Mouse (Mus musculus): ENCODE data around the gene Taok2. TPM values are rescaled to one million over a fixed set of nuclear protein-coding genes. Genes with fewer than 3 reads are reported as not detected.

The Taok2 gene
- polyA plus RNA-seq, 1 experiment, result 262 TPM

GRCm38 (mm10) chr7:126817595-126817994 lies 66.9 kb downstream of the Taok2 start:
- TF ChIP-seq GATA1 (IDR thresholded peaks at IDR 0.05; ENCODE audit: low read length), result no peak

DNA sequence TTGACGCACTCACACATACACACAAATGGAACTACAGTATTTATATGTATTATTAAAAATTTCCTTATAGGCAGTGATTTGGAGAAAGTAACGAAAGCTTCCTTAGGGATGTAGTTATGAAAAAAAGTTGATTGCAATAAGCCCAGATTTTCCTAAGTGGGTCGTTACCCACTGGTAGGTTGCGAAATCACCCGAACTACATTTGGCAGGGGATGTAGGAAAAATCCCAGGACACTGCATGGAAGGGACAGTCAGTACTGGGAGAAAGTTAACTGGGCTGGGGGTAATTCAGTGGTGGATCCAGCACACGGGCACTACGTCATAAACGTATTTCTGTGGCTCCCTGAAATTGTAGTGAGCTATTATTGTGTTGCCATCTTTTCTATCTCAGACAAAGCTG lies 68.0 kb downstream of the Taok2 start:
- TF ChIP-seq GATA1 (IDR thresholded peaks at IDR 0.05; ENCODE audit: low read length), result no peak

DNA sequence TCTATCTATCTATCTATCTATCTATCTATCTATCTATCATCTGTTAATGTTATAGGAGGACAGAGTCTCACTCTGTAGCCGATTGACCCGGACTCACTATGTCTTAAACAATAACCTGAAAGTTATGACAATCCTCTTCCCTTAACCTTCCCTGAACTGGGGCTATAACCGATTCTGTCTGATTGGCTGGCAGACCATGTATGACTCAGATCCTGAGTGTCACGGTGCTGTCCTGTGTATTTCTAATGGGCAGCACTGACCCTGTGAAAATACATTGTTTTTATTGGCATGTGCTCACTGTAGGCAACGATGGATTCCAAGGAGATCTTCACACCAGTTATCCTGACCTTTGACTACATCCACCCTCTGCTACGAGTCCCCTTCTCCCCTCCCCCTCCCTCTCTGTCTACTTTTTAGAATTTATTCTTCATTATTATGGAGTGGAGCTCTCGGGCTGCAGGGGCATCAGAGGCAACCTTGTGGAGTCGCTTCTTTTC lies 68.7 kb downstream of the Taok2 start:
- TF ChIP-seq GATA1 (IDR thresholded peaks at IDR 0.05; ENCODE audit: low read length), result no peak

Other genes starting within 250 kb of the Taok2 start
- gene Sgf29, start 235.4 kb downstream of the Taok2 start, polyA plus RNA-seq (2012), result 68.8 and 176 TPM in 2 replicates
- not detected in 2 replicates for gene Sult1a1, start 208.3 kb downstream of the Taok2 start, polyA plus RNA-seq (2012)
- gene Bola2, start 189.3 kb downstream of the Taok2 start, polyA plus RNA-seq (2012), result 143 and 256 TPM in 2 replicates
- gene Slx1b, start 188.9 kb downstream of the Taok2 start, polyA plus RNA-seq (2012), result 3.4 and 8.5 TPM in 2 replicates
- gene Coro1a, start 176.9 kb downstream of the Taok2 start, polyA plus RNA-seq (2012), result 13.7 TPM in 2 replicates
- gene Mapk3, start 125.1 kb downstream of the Taok2 start, polyA plus RNA-seq (2012), result 35.7 and 44.2 TPM in 2 replicates
- gene Gdpd3, start 118.4 kb downstream of the Taok2 start, polyA plus RNA-seq (2012), result 3.3 and 3.7 TPM in 2 replicates
- 29.3 and 38.2 TPM in 2 replicates for gene Ypel3, start 107.7 kb downstream of the Taok2 start, polyA plus RNA-seq (2012)
- gene Tbx6, start 103.2 kb downstream of the Taok2 start, polyA plus RNA-seq (2012), result 0.23 and 0.55 TPM in 2 replicates
- 185 and 249 TPM in 2 replicates for gene Ppp4c, start 92.2 kb downstream of the Taok2 start, polyA plus RNA-seq (2012)
- gene Fam57b, start 87.0 kb downstream of the Taok2 start, polyA plus RNA-seq (2012), result 0.35 and 0.56 TPM in 2 replicates
- not detected in 2 replicates for gene 4930451I11Rik, start 53.1 kb downstream of the Taok2 start, polyA plus RNA-seq (2012)
- gene Doc2a, start 37.3 kb downstream of the Taok2 start, polyA plus RNA-seq (2012), result not detected in 2 replicates
- 312 and 358 TPM in 2 replicates for gene Hirip3, start 22.7 kb downstream of the Taok2 start, polyA plus RNA-seq (2012)
- 1,199 and 1,504 TPM in 2 replicates for gene Ino80e, start 22.3 kb downstream of the Taok2 start, polyA plus RNA-seq (2012)
- gene Tmem219, start 38.2 kb upstream of the Taok2 start, polyA plus RNA-seq (2012), result 54.6 and 89.1 TPM in 2 replicates
- gene Kctd13, start 44.2 kb upstream of the Taok2 start, polyA plus RNA-seq (2012), result 27.6 and 38.3 TPM in 2 replicates
- gene Asphd1, start 64.9 kb upstream of the Taok2 start, polyA plus RNA-seq (2012), result not detected in 2 replicates
- gene Sez6l2, start 65.9 kb upstream of the Taok2 start, polyA plus RNA-seq (2012), result 0.59 and 0.93 TPM in 2 replicates
- 94.7 and 114 TPM in 2 replicates for gene Cdipt, start 91.2 kb upstream of the Taok2 start, polyA plus RNA-seq (2012)
- gene Cdiptos, start 91.4 kb upstream of the Taok2 start, polyA plus RNA-seq (2012), result 0.04 and 0.16 TPM in 2 replicates
- gene Mvp, start 129.9 kb upstream of the Taok2 start, polyA plus RNA-seq (2012), result 18.3 and 22.4 TPM in 2 replicates
- 4.9 and 12.5 TPM in 2 replicates for gene Pagr1b, start 131.8 kb upstream of the Taok2 start, polyA plus RNA-seq (2012)
- 31.1 and 76.8 TPM in 2 replicates for gene Pagr1a, start 132.6 kb upstream of the Taok2 start, polyA plus RNA-seq (2012)
- 145 and 228 TPM in 2 replicates for gene Gm42742, start 136.4 kb upstream of the Taok2 start, polyA plus RNA-seq (2012)
- 0.53 and 1.9 TPM in 2 replicates for gene Prrt2, start 136.5 kb upstream of the Taok2 start, polyA plus RNA-seq (2012)
- 820 and 1,081 TPM in 2 replicates for gene Maz, start 142.3 kb upstream of the Taok2 start, polyA plus RNA-seq (2012)
- gene Kif22, start 157.8 kb upstream of the Taok2 start, polyA plus RNA-seq (2012), result 45.3 and 56.9 TPM in 2 replicates
- gene Zg16, start 202.6 kb upstream of the Taok2 start, polyA plus RNA-seq (2012), result not detected in 2 replicates
- 197 and 223 TPM in 2 replicates for gene AI467606, start 206.7 kb upstream of the Taok2 start, polyA plus RNA-seq (2012)
- 0.98 and 2.0 TPM in 2 replicates for gene Qprt, start 237.5 kb upstream of the Taok2 start, polyA plus RNA-seq (2012)